Comparison of ENCODE assay signal across 10 mouse cellular contexts in the genomic region with DNA sequence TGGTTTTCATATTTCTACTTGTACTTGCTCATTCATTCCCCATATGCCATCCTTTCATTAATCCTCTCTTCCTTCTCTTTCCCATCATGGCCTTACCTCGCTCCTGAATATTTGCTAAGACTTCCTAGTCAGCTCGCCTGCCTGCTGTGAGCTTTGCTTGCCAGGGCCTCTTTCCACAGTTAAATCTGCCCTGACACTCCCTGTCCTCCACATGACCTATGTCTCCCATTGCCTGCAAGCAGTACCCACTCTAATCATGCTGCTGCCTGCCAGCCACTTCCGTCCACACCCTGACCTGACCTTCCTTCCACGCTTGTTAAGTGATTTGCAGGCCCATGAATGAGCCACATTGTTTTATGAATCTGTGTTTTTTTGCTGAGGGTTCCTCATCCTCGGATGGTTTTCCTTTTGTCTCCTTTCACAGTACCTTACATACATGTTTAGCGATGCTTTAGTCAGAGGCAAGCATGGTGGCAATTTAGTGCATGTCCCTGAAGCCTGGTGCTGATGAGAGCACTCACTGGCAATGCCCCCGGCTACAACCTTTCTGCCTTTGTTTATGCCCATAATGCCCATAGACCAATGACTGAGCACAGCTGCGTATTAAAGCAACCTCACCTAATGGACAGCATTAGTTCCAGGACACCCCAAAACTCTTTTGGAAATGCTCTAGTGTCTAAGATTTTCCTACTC.
DNase-seq lines count a peak whose midpoint lies in the region; ATAC-seq lines count a peak whose summit lies in the region.
"Had no signal": no experiment of that assay in that cellular context is flagged by ENCODE, and none has a peak within 500 bp of the region (broad histone marks: within the 10 kb centered on the region; RNA-seq: fewer than 3 reads in every experiment).

No protein-coding gene starts in this region.

- DNase-seq in 3134 (ENCODE audit: extremely low read depth, insufficient read length, low spot score): peak; percentile 42
- DNase-seq in NIH3T3 (ENCODE audit: low read depth): peak; percentile 12
- peak; percentile 70 for DNase-seq in mesoderm, embryonic 11.5 days (ENCODE audit: low read depth, low spot score)
- DNase-seq in heart, adult 11 months: no peak
- DNase-seq in layer of hippocampus, adult 9-11 months: no peak
- DNase-seq in adrenal gland, adult 18-20 months (ENCODE audit: low spot score in 2 of 2): no peak
- DNase-seq: gastrocnemius, adult 2 months; right cerebral cortex, postnatal 4 days had no signal

- peak overlapping the region; percentile 78 for H3K27ac ChIP-seq in forebrain, embryonic 15.5 days (replicated peaks)
- H3K27ac ChIP-seq in heart, embryonic 12.5 days (ENCODE audit: poor library complexity, severe bottlenecking): no peak overlapping the region
- H3K27ac ChIP-seq: gastrocnemius, adult 2 months had no signal

- H3K4me2 ChIP-seq in forebrain, embryonic 15.5 days (replicated peaks): no peak overlapping the region
- H3K4me2 ChIP-seq in heart, embryonic 12.5 days: no peak overlapping the region

- H3K9me3 ChIP-seq in forebrain, embryonic 15.5 days: no peaks in the 10 kb centered on the region
- no peaks in the 10 kb centered on the region for H3K9me3 ChIP-seq in heart, embryonic 12.5 days (replicated peaks)

- no peaks in the 10 kb centered on the region for H3K27me3 ChIP-seq in forebrain, embryonic 15.5 days
- H3K27me3 ChIP-seq in heart, embryonic 12.5 days (replicated peaks): no peaks in the 10 kb centered on the region

- no peak overlapping the region for H3K4me3 ChIP-seq in forebrain, embryonic 15.5 days
- H3K4me3 ChIP-seq in heart, embryonic 12.5 days: no peak overlapping the region
- H3K4me3 ChIP-seq: gastrocnemius, adult 2 months had no signal

- peak; percentile 23; the same call in 1 of the 2 replicates for ATAC-seq in forebrain, embryonic 15.5 days (replicated peaks)
- no peak for ATAC-seq in heart, embryonic 12.5 days (ENCODE audit: insufficient number of reproducible peaks, low FRiP score)

- no peak overlapping the region for H3K9ac ChIP-seq in forebrain, embryonic 15.5 days (replicated peaks)
- H3K9ac ChIP-seq in heart, embryonic 12.5 days: no peak overlapping the region

- H3K4me1 ChIP-seq in forebrain, embryonic 15.5 days: peaks cover 14% of the 10 kb centered on the region
- peaks cover 7% of the 10 kb centered on the region; the same call in 1 of the 2 replicates for H3K4me1 ChIP-seq in heart, embryonic 12.5 days (replicated peaks)

- WGBS in forebrain, embryonic 15.5 days: 55% methylated on average over 8 of the region's 8 CpGs
- 62% methylated on average over 8 of the region's 8 CpGs for WGBS in heart, embryonic 12.5 days

- H3K36me3 ChIP-seq in forebrain, embryonic 15.5 days: no peaks in the 10 kb centered on the region
- no peaks in the 10 kb centered on the region for H3K36me3 ChIP-seq in heart, embryonic 12.5 days

Comparison
In these comparisons a context has a peak if more than half of its experiments do, and no peak if none do; other contexts are left out.
1. DNase-seq: peak in 3134 (single experiment), NIH3T3 (single experiment) and mesoderm, embryonic 11.5 days (single experiment); none in heart, adult 11 months (single experiment), layer of hippocampus, adult 9-11 months (single experiment) and adrenal gland, adult 18-20 months (0 of 2).